Mouse (Mus musculus) forebrain, embryonic 16.5 days (tissue): ENCODE results near the gene Nfat5. TPM values are rescaled to one million over a fixed set of nuclear protein-coding genes. Genes with fewer than 3 reads are reported as not detected.
A peak's percentile ranks its signal among the peaks of the same experiment; 100 is the strongest.

Experiments used
- ATAC-seq: fragments of 200-750 bp; cut with Nextera tagmentation; 2 replicates; pipeline ENCODE4 v1.8.0; 2017; ENCODE audit warnings: mild to moderate bottlenecking, moderate library complexity
- H3K27ac ChIP-seq: fragments of 300-500 bp; sonication (generic); 2 replicates; pipeline ENCODE4 v1.5.1; 2014; ENCODE audit warnings: low read length, control low read depth
- H3K27me3 ChIP-seq: fragments of 300-500 bp; sonication (generic); replicated peaks from 2 replicates; pipeline ENCODE4 v1.6.1; 2014; ENCODE audit warnings: low read length; ENCODE audit not compliant: control insufficient read depth, insufficient read depth
- H3K36me3 ChIP-seq: fragments of 300-500 bp; sonication (generic); 2 replicates; pipeline ENCODE4 v1.6.1; 2014; ENCODE audit not compliant: control insufficient read depth, insufficient read depth
- H3K4me1 ChIP-seq: fragments of 300-500 bp; sonication (generic); replicated peaks from 2 replicates; pipeline ENCODE4 v1.6.1; 2014; ENCODE audit warnings: low read length; ENCODE audit not compliant: control insufficient read depth, insufficient read depth
- H3K4me2 ChIP-seq: fragments of 300-500 bp; sonication (generic); 2 replicates; pipeline ENCODE4 v1.6.1; 2014; ENCODE audit warnings: mild to moderate bottlenecking, low read length, control low read depth
- H3K4me3 ChIP-seq: fragments of 300-500 bp; sonication (generic); replicated peaks from 2 replicates; pipeline ENCODE4 v1.5.1; 2014; ENCODE audit warnings: mild to moderate bottlenecking, low read length, control low read depth
- H3K9ac ChIP-seq: fragments of 300-500 bp; sonication (generic); replicated peaks from 2 replicates; pipeline ENCODE4 v1.6.1; 2014; ENCODE audit warnings: low read depth, low read length, control low read depth
- H3K9me3 ChIP-seq: fragments of 300-500 bp; sonication (generic); 2 replicates; pipeline ENCODE4 v1.6.1; 2016; ENCODE audit warnings: low read length; ENCODE audit not compliant: control insufficient read depth
- WGBS: fragments of 180-500 bp; shearing (Covaris S2); extraction: QIAGEN DNeasy Blood & Tissue Kit; methylation state at CpG from one replicate; pipeline ENCODE4 v1.1.7; 2014; 5-methylcytosine and 5-hydroxymethylcytosine counted together
- polyA plus RNA-seq: library from polyadenylated mRNA; unstranded; fragments of >200 nt; fragmentation: Nextera tagmentation; extraction: Ambion mirVana; gene quantifications from 2 replicates; pipeline ENCODE4 v1.2.1, GENCODE M21; 2015

The Nfat5 gene
- polyA plus RNA-seq, 1 experiment from 2014 or later: 11.8 TPM

GRCm38 (mm10) chr8:107424597-107425229, 131.4 kb downstream of the Nfat5 start, which contains the start of gene Nob1:
TSS of gene Nob1 (minus strand) at chr8:107425051.
- Histone ChIP-seq H3K27me3 (no peaks in the 10 kb centered on the region), H3K4me2 (peak within 1 kb of the TSS; percentile 95), H3K4me3 (peak within 1 kb of the TSS; percentile 86), H3K9me3 (no peaks in the 10 kb centered on the region), H3K36me3 (peaks cover 9% of the 10 kb centered on the region), H3K4me1 (peaks cover 20% of the 10 kb centered on the region), H3K27ac (peak within 1 kb of the TSS; percentile 13; the same call in 1 of the 2 replicates), H3K9ac (peak within 1 kb of the TSS; percentile 72)
- peak; percentile 100 for ATAC-seq
- WGBS: under 1% methylated on average over 50 of the region's 50 CpGs

GRCm38 (mm10) chr8:107425230-107425597, 131.9 kb downstream of the Nfat5 start:
- no peaks in the 10 kb centered on the region for H3K27me3 ChIP-seq

More at GRCm38 (mm10) chr8:107425230-107425597, 131.9 kb downstream of the Nfat5 start:
- Histone ChIP-seq H3K4me1 (peaks cover 20% of the 10 kb centered on the region), H3K9me3 (no peaks in the 10 kb centered on the region), H3K36me3 (peaks cover 6% of the 10 kb centered on the region), H3K27ac (no peak overlapping the region), H3K4me3 (no peak overlapping the region; the same call in 1 of the 2 replicates), H3K9ac (no peak overlapping the region), H3K4me2 (0 out of 2 replicates have a peak overlapping the region, but pooled peaks have one; percentile 12)
- ATAC-seq: no peak
- 47% methylated on average over 8 of the region's 8 CpGs for WGBS

Other genes with a start within 250 kb of the Nfat5 start
- 37.1 and 38.4 TPM in 2 replicates for gene Pdf, start 244.9 kb upstream of the Nfat5 start, polyA plus RNA-seq
- 39.1 and 39.3 TPM in 2 replicates for gene Cog8, start 236.8 kb upstream of the Nfat5 start, polyA plus RNA-seq
- 76.7 and 80.5 TPM in 2 replicates for gene Nip7, start 236.6 kb upstream of the Nfat5 start, polyA plus RNA-seq
- not detected in 2 replicates for gene Tmed6, start 227.8 kb upstream of the Nfat5 start, polyA plus RNA-seq
- 21.9 and 22.1 TPM in 2 replicates for gene Terf2, start 196.9 kb upstream of the Nfat5 start, polyA plus RNA-seq
- gene Cyb5b, start 142.8 kb upstream of the Nfat5 start, polyA plus RNA-seq: 114 and 122 TPM in 2 replicates
- 3.8 TPM in 2 replicates for gene Nqo1, start 109.7 kb downstream of the Nfat5 start, polyA plus RNA-seq
- 85.9 and 90.0 TPM in 2 replicates for gene Nob1, start 131.6 kb downstream of the Nfat5 start, polyA plus RNA-seq
- 41.5 and 43.0 TPM in 2 replicates for gene Wwp2, start 142.9 kb downstream of the Nfat5 start, polyA plus RNA-seq